Mouse (Mus musculus): Measurements from ENCODE around the gene Clec18a. TPM values are rescaled to one million over a fixed set of nuclear protein-coding genes. Genes with fewer than 3 reads are reported as not detected.
A peak's percentile ranks its signal among the peaks of the same experiment; 100 is the strongest.

Gene Clec18a
- total and polyA plus RNA-seq, 3 experiments = not detected

- no peak for DNase-seq (ENCODE audit: extremely low read depth)
- Histone ChIP-seq H3K79me2 (replicated peaks; ENCODE audit: control insufficient read depth, extremely low read depth, insufficient read depth, poor library complexity, severe bottlenecking) (peaks cover 28% of the 10 kb centered on the region), H3K4me2 (ENCODE audit: insufficient read depth, low read depth, poor library complexity, severe bottlenecking) (peak within 1 kb of the TSS; percentile 72), H3K36me3 (replicated peaks in 1 of 2; ENCODE audit: control insufficient read depth in 1 of 2, insufficient read depth in 1 of 2, low read length in 1 of 2) (peaks cover 11 to 20% of the 10 kb centered on the region in 2 experiments), H3K9me3 (replicated peaks; ENCODE audit: low read length) (no peaks in the 10 kb centered on the region), H3K4me3 (replicated peaks in 1 of 3; ENCODE audit: low read depth in 2 of 3, low read length in 2 of 3, poor library complexity in 1 of 3) (peak within 1 kb of the TSS; percentile 56 to 66 (median 64)), H3K4me1 (ENCODE audit: control insufficient read depth in 1 of 2, insufficient read depth in 2 of 2) (peaks cover 5 to 36% of the 10 kb centered on the region in 2 experiments; a peak in 3 of 4 replicates), H3K9ac (ENCODE audit: insufficient read depth, low read depth) (peak within 1 kb of the TSS; percentile 87), H3K27me3 (replicated peaks) (no peaks in the 10 kb centered on the region), H3K27ac (ENCODE audit: insufficient read depth, low read depth) (no peak within 1 kb of the TSS)
- dilution Hi-C loops (cut with MboI; ENCODE audit: extremely low pct_ligation_motif_present, extremely low pct_unique_long_range_greater_than_20kb, low sequenced_read_pairs) (no loop called here), in situ Hi-C loops (cut with MboI; ENCODE audit: low pct_ligation_motif_present, low pct_unique_long_range_greater_than_20kb, low sequenced_read_pairs) (no loop called here)
- TF ChIP-seq RCOR1 (conservative IDR thresholded peaks at IDR 0.05; ENCODE audit: low read depth, low read length) (no peak), CHD1 (IDR thresholded peaks at IDR 0.05; ENCODE audit: low read depth, low read length) (no peak), TCF12 (IDR thresholded peaks at IDR 0.05; ENCODE audit: low read depth, low read length) (no peak), MAFK (IDR thresholded peaks at IDR 0.05; ENCODE audit: insufficient replicate concordance, low read length) (no peak), MYC (IDR thresholded peaks at IDR 0.05; ENCODE audit: low read depth, low read length) (no peak), JUND (conservative IDR thresholded peaks at IDR 0.05; ENCODE audit: low read depth, low read length) (no peak), IRF4 (IDR thresholded peaks at IDR 0.05; ENCODE audit: low read depth, low read length) (no peak), UBTF (IDR thresholded peaks at IDR 0.05; ENCODE audit: low read depth, low read length) (no peak), CTCF (conservative IDR thresholded peaks at IDR 0.05 in 1 of 2, IDR thresholded peaks at IDR 0.05 in 1 of 2; ENCODE audit: low read depth in 2 of 2, low read length in 2 of 2) (no peak), SMC3 (IDR thresholded peaks at IDR 0.05; ENCODE audit: low read depth, low read length) (no peak), MEF2A (IDR thresholded peaks at IDR 0.05; ENCODE audit: borderline replicate concordance, low read depth, low read length) (no peak), POLR2AphosphoS2 (IDR thresholded peaks at IDR 0.05; ENCODE audit: low read depth, low read length) (no peak), RAD21 (IDR thresholded peaks at IDR 0.05; ENCODE audit: low read depth, low read length) (no peak), HCFC1 (IDR thresholded peaks at IDR 0.05; ENCODE audit: low read depth, low read length) (no peak), EP300 (IDR thresholded peaks at IDR 0.05; ENCODE audit: low read length) (no peak), MXI1 (IDR thresholded peaks at IDR 0.05; ENCODE audit: low read depth, low read length) (no peak), PAX5 (IDR thresholded peaks at IDR 0.05; ENCODE audit: low read length) (no peak), GABPA (IDR thresholded peaks at IDR 0.05; ENCODE audit: insufficient replicate concordance, low read depth, low read length) (no peak)
Measured at GRCm38 (mm10) chr8:111031572-111031971, 60.7 kb downstream of the Clec18a start, which contains the start of gene Ddx19b. Gene Ddx19b (minus strand): TSS chr8:111031751.

DNA sequence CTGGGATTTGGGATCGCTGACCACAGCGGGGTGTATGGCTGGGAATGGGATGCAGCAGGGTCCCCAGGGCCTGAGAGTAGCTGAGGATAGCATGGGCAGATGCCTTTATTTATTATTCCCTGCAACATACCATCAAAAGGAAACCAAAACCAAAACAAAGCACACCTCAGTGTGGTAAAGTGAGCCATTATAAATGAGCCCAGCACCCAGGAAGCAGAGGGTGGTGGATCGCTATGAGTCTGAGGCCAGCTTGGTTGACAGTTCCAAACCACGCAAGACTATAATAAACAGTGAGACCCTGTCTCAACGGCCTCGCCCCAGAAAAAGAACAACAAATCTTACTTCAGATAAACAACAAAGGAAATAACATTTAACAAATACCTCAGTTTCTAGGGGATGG, 62.2 kb downstream of the Clec18a start:
- H3K36me3 ChIP-seq (replicated peaks in 1 of 2; ENCODE audit: control insufficient read depth in 1 of 2, insufficient read depth in 1 of 2, low read length in 1 of 2) = peaks cover 0 to 8% of the 10 kb centered on the region in 2 experiments
- dilution Hi-C loops (cut with MboI; ENCODE audit: extremely low pct_ligation_motif_present, extremely low pct_unique_long_range_greater_than_20kb, low sequenced_read_pairs) (no loop called here), in situ Hi-C loops (cut with MboI; ENCODE audit: low pct_ligation_motif_present, low pct_unique_long_range_greater_than_20kb, low sequenced_read_pairs) (no loop called here)
- no peak overlapping the region for H3K27ac ChIP-seq (ENCODE audit: insufficient read depth, low read depth)
- TF ChIP-seq MEF2A (IDR thresholded peaks at IDR 0.05; ENCODE audit: borderline replicate concordance, low read depth, low read length) = no peak
- no peak for TF ChIP-seq RAD21 (IDR thresholded peaks at IDR 0.05; ENCODE audit: low read depth, low read length)
- no peak for TF ChIP-seq GABPA (IDR thresholded peaks at IDR 0.05; ENCODE audit: insufficient replicate concordance, low read depth, low read length)
- no peak for TF ChIP-seq ZC3H11A (IDR thresholded peaks at IDR 0.05; ENCODE audit: low read depth, low read length)
- peak; percentile 55; the same call in 1 of the 2 replicates for TF ChIP-seq MYC (IDR thresholded peaks at IDR 0.05; ENCODE audit: low read depth, low read length)
- TF ChIP-seq IRF4 (IDR thresholded peaks at IDR 0.05; ENCODE audit: low read depth, low read length) = no peak
- TF ChIP-seq SIN3A (IDR thresholded peaks at IDR 0.05; ENCODE audit: low read length) = peak; percentile 64; the same call in 1 of the 2 replicates
- TF ChIP-seq ETS1 (conservative IDR thresholded peaks at IDR 0.05; ENCODE audit: low read depth, low read length) = 0 out of 2 replicates have a peak, but pooled peaks have one; percentile 13
- no peak for TF ChIP-seq BHLHE40 (IDR thresholded peaks at IDR 0.05; ENCODE audit: low read depth, low read length)
- TF ChIP-seq MAX (IDR thresholded peaks at IDR 0.05; ENCODE audit: low read length) = no peak
- no peak for TF ChIP-seq E2F4 (IDR thresholded peaks at IDR 0.05; ENCODE audit: insufficient replicate concordance, low read depth, low read length)
- TF ChIP-seq HCFC1 (IDR thresholded peaks at IDR 0.05; ENCODE audit: low read depth, low read length) = no peak
- no peak for TF ChIP-seq USF1 (IDR thresholded peaks at IDR 0.05; ENCODE audit: low read depth, low read length)
- TF ChIP-seq CTCF (conservative IDR thresholded peaks at IDR 0.05 in 1 of 2, IDR thresholded peaks at IDR 0.05 in 1 of 2; ENCODE audit: low read depth in 2 of 2, low read length in 2 of 2) = no peak
- TF ChIP-seq ELF1 (IDR thresholded peaks at IDR 0.05; ENCODE audit: low read depth, low read length) = peak; percentile 18; the same call in 1 of the 2 replicates
- peak; percentile 80; the same call in 1 of the 2 replicates for TF ChIP-seq MXI1 (IDR thresholded peaks at IDR 0.05; ENCODE audit: low read depth, low read length)
- TF ChIP-seq USF2 (conservative IDR thresholded peaks at IDR 0.05; ENCODE audit: low read depth, low read length) = no peak
- TF ChIP-seq ZKSCAN1 (IDR thresholded peaks at IDR 0.05; ENCODE audit: borderline replicate concordance, low read depth, low read length) = no peak
- H3K4me1 ChIP-seq (ENCODE audit: control insufficient read depth in 1 of 2, insufficient read depth in 2 of 2) = peaks cover 0 to 22% of the 10 kb centered on the region in 2 experiments; a peak in 3 of 4 replicates
- peak; percentile 38 for DNase-seq (ENCODE audit: extremely low read depth)
- peak overlapping the region; percentile 87 for H3K9ac ChIP-seq (ENCODE audit: insufficient read depth, low read depth)
- no peaks in the 10 kb centered on the region for H3K27me3 ChIP-seq (replicated peaks)
- peaks cover 15% of the 10 kb centered on the region for H3K79me2 ChIP-seq (replicated peaks; ENCODE audit: control insufficient read depth, extremely low read depth, insufficient read depth, poor library complexity, severe bottlenecking)
- peak overlapping the region; percentile 56 to 66 (median 64) for H3K4me3 ChIP-seq (replicated peaks in 1 of 3; ENCODE audit: low read depth in 2 of 3, low read length in 2 of 3, poor library complexity in 1 of 3)
- H3K9me3 ChIP-seq (replicated peaks; ENCODE audit: low read length) = no peaks in the 10 kb centered on the region
- H3K4me2 ChIP-seq (ENCODE audit: insufficient read depth, low read depth, poor library complexity, severe bottlenecking) = peak overlapping the region; percentile 72

Data from CH12.LX (cell line).